Mouse (Mus musculus): ENCODE measurements at regions not wholly inside any gene's neighbourhood (a gene's known extent, or its start where the extent isn't known, plus 50 kb on each side); places are given as distances from the start of the nearest gene placed in this dataset.

DNA sequence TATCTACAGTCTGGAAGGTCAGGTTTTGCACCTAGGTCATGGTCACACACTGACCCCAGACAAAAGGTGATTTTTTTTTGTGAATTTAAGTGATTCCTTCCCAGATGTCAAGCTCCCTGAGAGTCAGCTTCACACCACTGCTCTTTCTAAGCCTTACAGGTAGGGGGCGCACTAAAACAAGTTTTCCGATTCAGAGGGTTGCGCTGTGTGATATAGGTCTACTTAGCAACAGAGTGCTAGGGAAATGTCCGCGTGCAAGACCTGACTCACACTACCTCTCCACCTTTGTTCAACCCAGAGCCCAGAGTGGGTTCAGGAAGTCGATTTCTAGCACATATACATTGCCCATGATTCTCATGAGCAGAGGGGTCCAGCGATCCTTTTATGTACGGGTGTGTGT lies 255.4 kb downstream of the Diras2 start:
- TF ChIP-seq CTCF (IDR thresholded peaks at IDR 0.05; ENCODE audit: control insufficient read depth, insufficient read depth, insufficient replicate concordance, low read depth, low read length) (no peak), POLR2A (IDR thresholded peaks at IDR 0.05; ENCODE audit: control insufficient read depth, low read depth, low read length) (no peak)
- H3K27ac ChIP-seq (ENCODE audit: control insufficient read depth, insufficient read depth, low read depth, low read length), result no peak overlapping the region
- no peak overlapping the region for H3K4me3 ChIP-seq (ENCODE audit: control insufficient read depth, low read depth, low read length)
- no peaks in the 10 kb centered on the region for H3K36me3 ChIP-seq (ENCODE audit: control insufficient read depth, insufficient read depth, low read length)
- H3K27me3 ChIP-seq (ENCODE audit: control insufficient read depth, insufficient read depth, low read length), result no peaks in the 10 kb centered on the region
- no peaks in the 10 kb centered on the region for H3K4me1 ChIP-seq (ENCODE audit: control insufficient read depth, insufficient read depth, low read length)

DNA sequence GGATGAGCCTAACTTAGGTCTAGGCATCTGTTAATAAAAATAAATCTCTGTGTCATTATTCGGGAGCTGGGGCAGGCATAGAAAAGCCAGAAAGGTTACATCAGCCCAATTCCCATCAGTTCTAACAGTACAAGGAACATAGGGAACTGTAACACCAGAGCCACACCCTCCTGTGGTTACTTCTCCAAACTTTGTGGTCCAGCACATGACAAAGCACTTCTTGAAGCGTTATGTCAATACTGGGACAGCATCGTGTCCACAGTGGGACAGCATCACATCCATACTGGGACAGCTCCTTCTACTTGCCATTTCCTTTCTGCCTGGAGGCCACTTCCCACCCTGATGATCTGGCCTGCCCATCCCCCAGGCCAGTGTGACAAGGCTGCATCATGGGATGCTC lies 253.9 kb downstream of the Diras2 start:
- H3K27ac ChIP-seq (ENCODE audit: control insufficient read depth, insufficient read depth, low read depth, low read length), result no peak overlapping the region
- H3K4me3 ChIP-seq (ENCODE audit: control insufficient read depth, low read depth, low read length), result no peak overlapping the region
- H3K4me1 ChIP-seq (ENCODE audit: control insufficient read depth, insufficient read depth, low read length), result no peaks in the 10 kb centered on the region
- H3K36me3 ChIP-seq (ENCODE audit: control insufficient read depth, insufficient read depth, low read length), result no peaks in the 10 kb centered on the region
- H3K27me3 ChIP-seq (ENCODE audit: control insufficient read depth, insufficient read depth, low read length), result no peaks in the 10 kb centered on the region
- TF ChIP-seq CTCF (IDR thresholded peaks at IDR 0.05; ENCODE audit: control insufficient read depth, insufficient read depth, insufficient replicate concordance, low read depth, low read length), result no peak
- no peak for TF ChIP-seq POLR2A (IDR thresholded peaks at IDR 0.05; ENCODE audit: control insufficient read depth, low read depth, low read length)

DNA sequence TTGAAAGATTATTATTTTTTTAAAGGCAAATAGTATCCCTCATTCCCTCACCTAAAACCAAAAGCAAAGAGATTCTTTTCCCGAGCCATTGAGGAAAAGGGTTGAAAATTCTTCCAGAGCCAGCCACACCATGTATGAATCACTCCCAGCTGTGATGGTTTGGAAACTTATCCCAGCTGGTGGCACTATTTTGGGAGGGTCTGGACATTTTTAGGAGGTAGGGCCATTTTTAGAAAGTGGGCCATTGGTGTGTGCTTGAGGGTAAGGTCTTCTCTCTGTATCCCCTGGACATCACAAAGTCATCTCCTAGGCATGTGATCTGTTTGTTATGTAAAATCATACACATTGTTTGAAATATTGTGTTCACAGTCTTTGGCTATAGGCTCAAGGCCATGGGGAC lies 252.2 kb downstream of the Diras2 start:
- Histone ChIP-seq H3K27me3 (ENCODE audit: control insufficient read depth, insufficient read depth, low read length) (no peaks in the 10 kb centered on the region), H3K36me3 (ENCODE audit: control insufficient read depth, insufficient read depth, low read length) (no peaks in the 10 kb centered on the region), H3K4me3 (ENCODE audit: control insufficient read depth, low read depth, low read length) (no peak overlapping the region), H3K27ac (ENCODE audit: control insufficient read depth, insufficient read depth, low read depth, low read length) (no peak overlapping the region), H3K4me1 (ENCODE audit: control insufficient read depth, insufficient read depth, low read length) (peaks cover 3% of the 10 kb centered on the region; the same call in 1 of the 2 replicates)
- no peak for TF ChIP-seq POLR2A (IDR thresholded peaks at IDR 0.05; ENCODE audit: control insufficient read depth, low read depth, low read length)
- no peak for TF ChIP-seq CTCF (IDR thresholded peaks at IDR 0.05; ENCODE audit: control insufficient read depth, insufficient read depth, insufficient replicate concordance, low read depth, low read length)

DNA sequence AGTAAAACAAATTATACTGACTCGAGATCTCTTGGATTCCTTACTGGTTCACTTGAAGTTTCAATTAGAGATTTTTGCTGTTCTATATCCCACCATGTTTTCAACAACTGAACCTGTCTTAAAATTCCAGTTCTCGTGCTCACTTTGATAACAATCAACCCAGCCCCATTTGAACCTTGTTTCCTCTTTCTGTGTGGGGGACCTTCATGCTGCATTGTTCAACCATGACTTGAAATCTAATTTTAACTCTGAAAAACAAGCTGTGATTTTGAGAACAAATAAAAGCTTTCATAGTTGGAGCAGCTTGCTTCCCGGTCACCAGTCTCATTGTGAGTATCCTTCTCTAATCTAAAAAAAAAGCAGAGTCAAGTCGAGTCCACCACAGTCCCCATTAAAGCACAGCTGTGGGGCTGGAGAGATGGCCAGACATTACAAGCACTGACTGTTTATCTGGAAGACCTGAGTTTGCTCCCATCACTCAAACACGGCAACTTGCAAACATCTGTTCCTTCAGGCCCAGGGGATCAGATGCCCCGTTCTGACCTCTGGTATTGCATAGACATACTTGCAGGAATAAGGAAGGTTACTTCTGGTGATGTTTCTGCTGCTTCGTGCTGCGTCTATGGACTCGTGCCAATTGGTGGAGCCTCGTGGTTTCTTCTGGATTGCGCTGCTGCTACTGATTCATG lies 251.7 kb downstream of the Diras2 start:
- Histone ChIP-seq H3K4me1 (ENCODE audit: control insufficient read depth, insufficient read depth, low read length) (peaks cover 3% of the 10 kb centered on the region; the same call in 1 of the 2 replicates), H3K27me3 (ENCODE audit: control insufficient read depth, insufficient read depth, low read length) (no peaks in the 10 kb centered on the region), H3K36me3 (ENCODE audit: control insufficient read depth, insufficient read depth, low read length) (no peaks in the 10 kb centered on the region), H3K4me3 (ENCODE audit: control insufficient read depth, low read depth, low read length) (no peak overlapping the region), H3K27ac (ENCODE audit: control insufficient read depth, insufficient read depth, low read depth, low read length) (no peak overlapping the region)
- TF ChIP-seq POLR2A (IDR thresholded peaks at IDR 0.05; ENCODE audit: control insufficient read depth, low read depth, low read length) (no peak), CTCF (IDR thresholded peaks at IDR 0.05; ENCODE audit: control insufficient read depth, insufficient read depth, insufficient replicate concordance, low read depth, low read length) (no peak)

DNA sequence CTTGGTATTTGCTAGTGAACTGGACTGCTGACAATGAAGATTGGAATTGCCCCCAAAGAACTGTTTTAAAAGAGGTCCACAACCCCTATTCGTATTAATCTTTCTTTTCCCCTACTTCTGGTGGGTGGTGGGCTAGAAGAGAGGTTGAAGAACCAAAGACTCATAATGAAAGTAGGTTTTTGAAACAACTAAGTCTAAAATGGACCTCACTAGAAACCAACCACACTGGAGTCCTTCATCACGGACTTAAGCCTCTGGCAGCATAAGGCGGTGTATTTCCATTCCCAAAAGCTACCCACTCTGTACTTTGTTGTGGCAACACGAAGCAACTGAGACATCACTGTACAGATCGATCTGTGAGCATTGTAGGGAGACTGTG lies 251.1 kb downstream of the Diras2 start:
- H3K4me3 ChIP-seq (ENCODE audit: control insufficient read depth, low read depth, low read length), result no peak overlapping the region
- no peaks in the 10 kb centered on the region for H3K36me3 ChIP-seq (ENCODE audit: control insufficient read depth, insufficient read depth, low read length)
- TF ChIP-seq CTCF (IDR thresholded peaks at IDR 0.05; ENCODE audit: control insufficient read depth, insufficient read depth, insufficient replicate concordance, low read depth, low read length), result no peak
- TF ChIP-seq POLR2A (IDR thresholded peaks at IDR 0.05; ENCODE audit: control insufficient read depth, low read depth, low read length), result no peak
- H3K27ac ChIP-seq (ENCODE audit: control insufficient read depth, insufficient read depth, low read depth, low read length), result no peak overlapping the region
- peaks cover 3% of the 10 kb centered on the region; the same call in 1 of the 2 replicates for H3K4me1 ChIP-seq (ENCODE audit: control insufficient read depth, insufficient read depth, low read length)
- H3K27me3 ChIP-seq (ENCODE audit: control insufficient read depth, insufficient read depth, low read length), result no peaks in the 10 kb centered on the region

DNA sequence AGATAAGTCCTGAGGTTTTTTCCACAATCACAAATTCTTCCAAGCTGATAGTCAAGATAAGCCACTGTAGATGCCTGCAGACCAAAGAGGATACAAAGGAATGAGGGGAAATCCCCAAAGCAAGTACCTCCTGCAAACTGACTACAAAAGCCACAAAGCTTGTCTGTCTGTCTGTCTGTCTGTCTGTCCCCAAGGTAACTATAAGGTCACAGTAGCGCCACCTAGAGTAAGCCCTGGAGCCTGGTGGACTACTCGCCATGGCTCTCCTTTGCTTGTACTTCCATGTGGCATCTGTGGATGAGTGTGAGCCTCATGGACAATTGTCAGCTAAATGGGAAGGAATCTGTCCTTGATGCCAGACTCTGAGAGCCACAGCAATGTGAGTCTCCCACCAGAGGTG lies 249.8 kb downstream of the Diras2 start:
- TF ChIP-seq POLR2A (IDR thresholded peaks at IDR 0.05; ENCODE audit: control insufficient read depth, low read depth, low read length) (no peak), CTCF (IDR thresholded peaks at IDR 0.05; ENCODE audit: control insufficient read depth, insufficient read depth, insufficient replicate concordance, low read depth, low read length) (no peak)
- Histone ChIP-seq H3K36me3 (ENCODE audit: control insufficient read depth, insufficient read depth, low read length) (no peaks in the 10 kb centered on the region), H3K27ac (ENCODE audit: control insufficient read depth, insufficient read depth, low read depth, low read length) (no peak overlapping the region), H3K27me3 (ENCODE audit: control insufficient read depth, insufficient read depth, low read length) (no peaks in the 10 kb centered on the region), H3K4me1 (ENCODE audit: control insufficient read depth, insufficient read depth, low read length) (peaks cover 3% of the 10 kb centered on the region; the same call in 1 of the 2 replicates), H3K4me3 (ENCODE audit: control insufficient read depth, low read depth, low read length) (no peak overlapping the region)

DNA sequence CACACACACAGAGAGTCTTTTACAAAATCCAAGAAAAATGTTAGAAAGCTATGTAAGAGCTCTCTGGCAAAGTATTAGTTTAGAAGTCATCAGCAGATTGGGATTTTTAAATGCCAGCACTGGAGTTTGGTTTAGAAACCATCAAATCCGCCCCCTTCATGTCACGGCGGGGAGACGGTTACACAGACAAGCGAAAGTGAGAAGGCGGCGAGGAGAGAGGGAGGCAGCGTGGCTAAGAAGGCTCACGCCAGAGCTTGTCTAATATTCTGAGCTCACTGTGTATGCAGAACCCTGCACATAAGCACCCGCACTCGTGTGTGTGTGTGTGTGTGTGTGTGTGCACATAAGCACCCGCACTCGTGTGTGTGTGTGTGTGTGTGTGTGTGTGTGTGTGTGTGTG lies 248.6 kb downstream of the Diras2 start:
- no peaks in the 10 kb centered on the region for H3K36me3 ChIP-seq (ENCODE audit: control insufficient read depth, insufficient read depth, low read length)
- H3K27ac ChIP-seq (ENCODE audit: control insufficient read depth, insufficient read depth, low read depth, low read length), result no peak overlapping the region
- TF ChIP-seq CTCF (IDR thresholded peaks at IDR 0.05; ENCODE audit: control insufficient read depth, insufficient read depth, insufficient replicate concordance, low read depth, low read length) (no peak), POLR2A (IDR thresholded peaks at IDR 0.05; ENCODE audit: control insufficient read depth, low read depth, low read length) (no peak)
- H3K4me3 ChIP-seq (ENCODE audit: control insufficient read depth, low read depth, low read length), result no peak overlapping the region
- peaks cover 3% of the 10 kb centered on the region; the same call in 1 of the 2 replicates for H3K4me1 ChIP-seq (ENCODE audit: control insufficient read depth, insufficient read depth, low read length)
- no peaks in the 10 kb centered on the region for H3K27me3 ChIP-seq (ENCODE audit: control insufficient read depth, insufficient read depth, low read length)
